Mouse (Mus musculus) cerebellum, adult 8-10 months (tissue): ENCODE data around the gene Zbtb20.
A peak's percentile ranks its signal among the peaks of the same experiment; 100 is the strongest.
"Not testable (repeated sequence)": the region's sequence is repeated elsewhere in the genome, so short reads cannot be mapped to it uniquely, and the experiment has no call there.

ENCODE experiments used
- DNase-seq: peaks from one replicate; pipeline ENCODE4 v3.0.0; 2022

The Zbtb20 gene

DNA sequence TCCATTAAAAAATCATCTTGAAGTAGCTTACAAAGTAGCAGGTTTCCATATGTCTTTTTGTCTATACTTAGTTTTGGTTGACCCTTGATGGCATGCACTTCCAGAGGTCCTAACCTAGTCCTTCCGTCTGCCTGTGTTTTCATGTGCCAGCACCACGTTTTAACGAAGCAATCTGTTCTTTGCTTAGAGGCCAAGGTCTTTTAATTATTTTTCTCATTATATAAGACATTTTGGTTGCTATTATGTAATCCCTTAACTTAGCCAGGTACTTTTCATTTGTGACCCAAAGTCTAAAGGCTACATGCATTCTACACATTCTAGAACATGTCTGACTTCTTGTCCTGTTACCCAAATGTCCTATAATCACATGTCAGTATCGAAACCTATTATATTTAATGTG lies 35.6 kb downstream of the Zbtb20 start:
- DNase-seq, result peak; percentile 33

DNA sequence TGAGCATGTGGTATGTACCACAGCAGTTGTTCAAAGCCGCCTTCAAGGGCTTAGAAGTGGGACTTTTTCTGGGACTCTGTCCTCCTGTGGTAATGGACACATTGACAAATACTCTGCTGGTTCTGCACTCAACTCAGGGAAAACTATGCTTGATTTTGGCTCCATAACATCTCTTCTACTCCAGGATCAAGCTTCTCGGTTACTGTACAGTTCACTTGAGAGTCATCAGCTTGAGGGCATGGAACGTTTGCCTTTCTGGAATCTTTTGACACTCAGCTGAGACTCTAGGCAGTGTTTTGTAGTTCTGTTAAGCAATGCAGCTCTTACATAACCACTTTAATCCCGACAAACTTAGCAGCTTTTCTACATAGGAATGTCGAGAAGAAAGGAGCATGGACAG lies 36.1 kb downstream of the Zbtb20 start:
- peak; percentile 28 for DNase-seq

DNA sequence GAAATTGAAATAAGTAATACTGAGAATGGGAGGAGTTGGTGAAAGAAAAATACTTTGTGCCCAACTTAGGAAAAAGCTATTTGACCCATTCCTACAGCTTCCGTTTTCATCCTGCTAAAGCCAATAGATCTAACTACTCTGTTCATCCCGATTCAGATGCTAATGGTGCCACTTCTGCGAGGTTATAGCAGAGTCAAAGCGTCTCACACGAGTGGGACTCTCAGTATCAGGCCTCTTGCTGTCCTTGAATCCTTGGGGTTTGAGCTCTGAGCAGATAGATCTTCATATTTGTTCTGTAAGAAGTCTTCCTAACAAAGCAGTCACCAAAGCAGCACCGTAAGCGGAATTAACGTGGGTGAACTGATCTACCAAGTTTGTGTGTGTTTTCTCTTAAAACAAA lies 37.6 kb downstream of the Zbtb20 start:
- no peak for DNase-seq

DNA sequence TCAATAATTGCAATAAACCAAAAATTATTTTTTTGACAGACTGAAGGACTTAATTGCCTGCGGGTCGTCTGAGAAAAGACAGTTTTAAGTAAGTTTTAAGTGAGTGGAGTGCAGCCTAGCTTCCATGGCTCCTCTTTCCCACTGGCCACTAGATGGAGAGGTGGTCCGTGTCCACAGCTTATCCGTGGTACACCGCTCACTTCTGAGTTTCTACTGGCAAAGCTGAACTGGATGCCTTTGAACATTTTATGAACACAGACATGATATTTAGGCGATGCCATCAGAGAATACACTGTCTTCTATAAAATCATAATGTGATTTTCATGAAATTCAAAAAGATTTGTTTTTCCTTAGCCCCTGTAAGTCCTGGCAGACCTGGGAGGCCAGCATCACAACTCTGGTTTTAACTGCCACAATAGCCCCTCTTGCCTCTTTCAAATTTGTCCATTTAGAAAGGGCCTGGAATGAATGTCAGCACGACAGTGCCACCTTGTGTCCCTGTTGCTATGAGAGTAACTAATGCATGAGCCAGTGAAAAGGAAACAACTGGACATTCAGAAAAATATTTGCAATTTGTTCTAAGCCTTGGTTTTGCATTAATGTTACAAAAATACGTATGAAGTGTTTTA lies 38.9 kb downstream of the Zbtb20 start:
- DNase-seq, result peak; percentile 65

DNA sequence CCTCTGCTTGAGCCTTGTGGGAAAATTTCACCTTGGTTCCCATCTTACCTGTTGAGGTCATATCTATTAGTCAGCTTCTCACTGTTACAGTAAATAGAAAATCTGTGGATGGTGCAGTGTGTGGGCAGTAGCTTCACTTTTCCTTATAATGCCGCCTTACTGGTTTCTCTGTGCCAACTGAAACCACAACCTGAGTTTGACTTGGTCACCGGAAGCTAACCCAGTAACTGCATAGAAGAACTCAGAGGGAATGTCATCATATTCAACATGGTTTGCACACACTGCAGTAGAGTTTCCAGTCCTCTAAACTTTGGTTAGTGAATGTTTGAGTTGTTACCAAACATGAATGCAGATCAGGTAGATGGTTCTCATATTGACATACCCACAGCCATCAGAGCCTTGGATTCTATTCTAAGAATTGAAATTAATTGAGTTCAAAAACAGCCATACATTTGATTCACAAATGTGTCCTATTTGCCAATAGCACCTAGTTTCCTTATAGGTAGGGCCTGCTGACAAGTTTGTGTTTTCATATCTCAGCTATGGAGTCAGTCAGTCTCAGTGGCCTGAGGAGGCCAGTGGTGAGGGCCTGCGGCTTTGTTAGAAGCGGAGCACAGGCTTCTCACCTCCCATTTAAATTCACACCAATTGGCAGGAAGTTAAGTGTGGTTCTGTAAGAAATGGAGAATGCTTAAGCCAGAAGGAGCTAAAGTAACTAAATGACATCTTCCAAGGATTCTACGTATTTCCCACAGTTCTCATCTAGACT lies 44.5 kb downstream of the Zbtb20 start:
- DNase-seq, result no peak

DNA sequence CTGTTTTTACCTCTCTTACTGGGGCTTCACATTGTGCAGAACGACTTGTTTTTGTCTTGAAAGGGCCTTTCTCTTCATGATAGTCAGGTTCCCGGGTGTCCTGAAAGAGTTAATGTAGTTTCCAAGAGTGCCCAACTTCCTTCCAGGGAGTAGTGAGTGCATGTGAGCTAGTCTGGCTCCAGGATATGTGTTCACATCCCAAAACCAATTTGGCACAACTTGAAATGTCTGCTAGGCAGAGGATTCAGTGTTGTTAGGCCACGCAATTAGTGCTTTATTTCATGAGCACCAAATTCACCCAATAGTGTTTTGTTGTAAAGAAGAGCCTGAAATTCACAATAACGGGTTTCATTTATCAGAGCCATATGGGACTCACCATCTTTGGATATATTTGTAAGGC lies 45.8 kb downstream of the Zbtb20 start:
- no peak for DNase-seq

DNA sequence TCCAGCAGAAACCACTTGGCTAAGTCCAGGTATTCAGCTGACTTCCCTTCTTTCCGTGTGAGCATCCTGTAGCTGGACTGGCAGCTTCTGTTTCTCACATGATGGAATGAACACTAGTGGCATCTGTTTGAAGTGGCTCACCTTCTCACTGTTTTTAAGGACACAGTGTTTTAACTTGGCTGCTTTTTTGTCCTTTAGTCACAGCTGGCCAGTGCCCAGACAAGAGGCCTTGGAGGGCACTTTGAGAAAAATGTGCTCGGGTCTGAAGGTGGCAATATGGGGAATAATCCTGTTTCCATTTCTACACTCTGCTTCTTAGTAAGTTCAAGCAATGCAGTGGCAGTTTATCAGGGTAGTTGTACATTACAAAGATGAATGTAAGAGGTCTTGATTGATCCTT lies 62.5 kb downstream of the Zbtb20 start:
- DNase-seq, result no peak

DNA sequence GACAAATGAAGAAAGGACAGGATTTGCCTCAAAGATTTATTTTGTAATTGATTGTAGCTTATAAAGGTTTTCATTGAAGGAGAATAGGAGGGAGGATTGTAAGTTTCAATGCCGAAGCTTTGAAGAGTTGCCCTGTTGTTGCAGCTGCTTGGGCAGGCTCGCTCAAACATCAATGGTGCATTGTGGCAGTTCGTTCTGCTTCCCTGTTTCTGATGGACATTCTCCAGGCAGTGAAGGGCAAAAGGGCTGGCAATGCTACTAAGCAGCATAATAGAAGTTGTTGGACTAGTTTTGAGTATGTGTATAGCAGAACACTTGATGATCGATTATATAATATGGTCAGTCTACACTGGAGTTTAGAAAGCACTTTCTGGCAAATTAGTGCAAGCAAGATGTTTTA lies 71.3 kb downstream of the Zbtb20 start:
- no peak for DNase-seq

DNA sequence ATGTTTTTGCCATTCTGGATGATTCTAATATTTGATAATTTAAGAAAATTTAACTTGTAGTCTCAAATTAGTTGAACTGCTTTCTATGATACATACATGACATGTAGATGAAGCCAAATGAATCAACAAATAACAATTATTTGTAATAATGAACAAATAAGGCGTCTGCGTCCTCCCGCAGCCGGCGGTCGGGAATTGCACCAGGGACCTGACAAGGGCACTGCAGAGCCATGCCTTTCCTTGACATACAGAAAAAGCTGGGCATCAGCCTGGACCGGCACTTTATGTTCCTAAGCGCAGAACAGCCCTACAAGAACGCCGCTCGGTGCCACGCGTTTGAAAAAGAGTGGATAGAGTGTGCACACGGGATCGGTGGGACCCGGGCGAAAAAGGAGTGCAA lies 79.7 kb downstream of the Zbtb20 start:
- not testable (repeated sequence) for DNase-seq

DNA sequence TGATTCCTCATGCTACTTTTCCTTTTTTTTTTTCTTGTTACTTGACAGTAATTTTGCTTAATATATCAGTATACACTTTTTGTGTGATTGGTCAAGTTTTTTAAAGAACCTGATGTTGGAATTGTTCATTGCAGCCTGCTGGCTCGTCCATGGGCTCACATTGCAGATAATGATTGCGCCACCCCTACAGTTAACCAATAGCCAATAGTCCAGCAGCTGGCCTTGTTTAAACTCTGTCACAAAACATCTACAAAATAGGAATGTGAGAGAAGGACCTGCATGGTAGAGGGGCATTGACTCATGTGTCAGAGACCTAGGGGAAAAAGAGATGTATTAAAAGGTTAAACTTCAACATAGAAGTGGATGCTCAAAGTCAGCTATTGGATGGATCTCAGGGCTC lies 97.2 kb downstream of the Zbtb20 start:
- no peak for DNase-seq

DNA sequence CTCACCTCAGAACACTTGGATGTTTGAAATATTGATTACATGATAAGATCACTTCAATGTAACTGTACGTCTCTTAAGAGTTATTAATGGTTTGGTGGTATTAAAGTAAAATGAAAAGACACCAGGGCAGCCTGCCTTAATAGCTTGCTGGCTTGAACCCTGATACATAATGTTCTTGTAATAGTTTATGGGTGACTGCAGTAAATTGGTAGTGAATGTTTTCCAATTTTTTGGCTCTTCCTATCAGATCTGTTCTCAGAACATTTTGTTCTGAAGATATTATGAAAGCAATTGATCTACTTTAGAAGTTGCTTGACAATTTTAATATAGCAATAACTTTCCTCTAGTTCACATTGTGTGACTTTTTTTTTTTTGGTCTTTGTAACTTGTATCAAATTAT lies 123.2 kb downstream of the Zbtb20 start:
- DNase-seq, result no peak

DNA sequence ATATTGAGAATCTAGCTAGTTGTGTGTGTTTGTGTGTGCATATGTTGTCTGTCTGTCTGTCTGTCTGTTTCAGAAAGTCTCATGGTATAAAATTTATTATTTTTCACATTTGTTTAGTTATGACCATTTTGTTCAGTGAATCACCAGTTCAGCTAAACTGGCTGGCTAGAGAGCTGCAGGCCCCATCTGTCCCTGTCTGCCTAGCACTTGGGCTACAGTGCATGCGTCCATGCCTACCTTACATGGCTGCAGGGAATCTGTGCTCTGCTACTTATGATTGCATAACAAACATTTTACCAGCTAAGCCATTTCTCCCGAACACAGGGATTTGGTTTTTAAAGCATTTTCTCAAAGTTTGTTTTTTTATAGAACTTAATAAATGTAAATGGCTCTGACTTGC lies 150.7 kb downstream of the Zbtb20 start:
- peak; percentile 47 for DNase-seq

DNA sequence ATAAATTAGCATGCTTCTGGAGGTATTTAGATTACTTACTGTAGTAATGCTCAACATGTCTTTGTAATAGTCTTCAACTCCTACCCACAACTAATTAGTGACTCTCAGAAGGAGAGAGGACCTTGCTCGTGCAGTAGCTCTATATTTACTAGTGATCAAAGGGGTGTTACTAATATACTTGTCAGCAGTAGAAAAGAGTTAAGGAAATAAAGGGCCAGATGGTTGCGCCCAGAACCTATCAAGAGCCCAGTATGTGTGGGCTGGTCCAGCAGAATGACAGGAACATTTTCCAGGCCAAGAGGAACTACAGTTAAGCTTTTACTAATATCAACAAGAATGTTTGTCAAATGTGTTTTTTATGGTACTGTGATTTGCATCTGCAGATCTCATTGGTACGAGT lies 153.6 kb downstream of the Zbtb20 start:
- DNase-seq, result peak; percentile 29

DNA sequence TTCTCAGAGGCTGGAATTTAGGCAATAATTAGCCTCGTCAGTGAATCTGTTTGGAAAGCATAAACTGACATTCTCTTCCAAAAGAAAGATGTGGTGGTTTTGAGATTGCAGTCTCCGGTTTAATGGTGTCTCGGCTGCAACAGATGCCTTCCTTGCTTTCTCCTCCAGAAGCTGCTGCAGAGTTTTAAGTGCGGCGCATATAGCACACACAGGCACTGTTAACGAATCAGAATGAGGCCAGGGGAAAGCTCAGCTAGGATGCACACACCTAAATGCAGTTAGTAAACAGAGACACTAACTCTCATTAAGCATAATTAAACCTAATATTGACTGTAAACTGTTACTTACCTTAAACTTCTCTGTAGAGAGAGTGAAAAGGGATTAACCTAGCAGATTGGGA lies 160.0 kb downstream of the Zbtb20 start:
- no peak for DNase-seq

DNA sequence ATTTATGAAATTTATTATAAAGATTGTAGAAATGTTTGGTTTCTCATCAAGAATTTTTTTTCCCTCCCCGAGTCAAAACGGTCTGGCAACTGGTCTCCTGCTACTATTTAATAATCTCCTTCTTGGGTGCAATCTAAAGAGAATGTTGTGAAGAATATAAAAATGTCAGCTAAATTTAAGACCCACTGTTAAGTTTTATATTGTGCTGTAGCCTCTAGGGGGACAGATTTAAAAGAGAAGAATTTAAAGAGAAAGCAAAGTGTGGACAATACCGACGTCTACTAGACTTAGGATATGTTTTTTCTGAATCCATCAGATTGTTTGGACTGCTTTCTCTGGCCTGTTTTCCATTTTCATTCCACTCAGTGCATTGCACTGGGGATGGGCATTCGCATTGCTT lies 160.8 kb downstream of the Zbtb20 start:
- DNase-seq, result no peak

DNA sequence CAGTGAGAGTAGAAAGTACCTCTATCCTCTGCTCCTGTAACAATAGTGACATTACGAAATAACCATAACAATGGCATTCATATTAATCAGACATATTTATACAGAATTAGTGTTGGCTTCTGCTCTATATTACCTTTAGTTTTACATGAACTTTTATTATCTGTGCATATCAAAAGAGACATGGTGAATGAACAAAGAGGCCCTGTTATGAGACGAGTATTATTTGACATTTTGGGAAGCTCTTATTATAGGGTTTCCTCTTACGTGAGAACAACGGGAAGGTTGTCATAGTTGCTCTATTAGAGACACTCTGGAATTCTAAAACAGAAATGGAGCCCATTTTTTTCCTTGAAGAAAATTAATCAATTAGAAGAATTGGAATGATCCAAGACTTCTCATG lies 161.6 kb downstream of the Zbtb20 start:
- DNase-seq, result no peak

DNA sequence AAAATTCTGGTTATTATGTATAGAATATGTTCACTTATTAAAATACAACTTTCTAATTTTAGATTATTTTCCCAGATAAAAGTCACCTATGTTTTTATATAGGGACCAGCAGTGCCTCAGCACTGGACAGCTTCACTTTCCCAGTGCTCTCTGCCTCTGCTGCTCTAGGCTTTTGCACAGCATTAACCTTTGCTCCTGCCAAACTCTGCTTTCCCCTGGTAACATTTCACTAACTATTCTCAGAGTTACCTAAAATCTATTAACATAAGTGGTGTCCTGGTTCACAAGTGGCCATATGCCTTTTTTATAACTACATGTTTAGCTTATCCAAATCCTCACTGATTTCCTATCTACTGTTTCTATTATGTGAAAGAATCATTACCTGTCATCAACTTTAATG lies 169.9 kb downstream of the Zbtb20 start:
- no peak for DNase-seq

DNA sequence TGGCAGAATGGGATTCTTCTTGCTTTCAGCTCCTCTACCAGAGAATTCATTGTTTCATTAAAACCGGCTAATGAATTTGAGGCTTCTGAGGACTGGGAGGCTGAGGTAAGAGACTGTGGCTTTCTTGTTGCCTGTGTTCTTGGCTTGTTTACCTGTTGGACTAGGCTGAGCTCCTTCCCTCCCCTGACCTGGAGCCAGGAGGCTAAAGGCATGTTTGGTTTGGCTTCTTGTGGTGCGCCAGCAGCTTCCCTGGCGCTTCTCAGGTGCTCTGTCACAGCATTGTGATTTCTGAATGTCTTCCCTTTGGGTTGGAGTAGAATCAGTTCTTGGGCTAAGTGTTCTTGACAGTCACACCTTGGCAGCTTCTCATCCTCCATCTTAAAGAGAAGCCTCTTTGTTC lies 171.0 kb downstream of the Zbtb20 start:
- DNase-seq, result no peak

DNA sequence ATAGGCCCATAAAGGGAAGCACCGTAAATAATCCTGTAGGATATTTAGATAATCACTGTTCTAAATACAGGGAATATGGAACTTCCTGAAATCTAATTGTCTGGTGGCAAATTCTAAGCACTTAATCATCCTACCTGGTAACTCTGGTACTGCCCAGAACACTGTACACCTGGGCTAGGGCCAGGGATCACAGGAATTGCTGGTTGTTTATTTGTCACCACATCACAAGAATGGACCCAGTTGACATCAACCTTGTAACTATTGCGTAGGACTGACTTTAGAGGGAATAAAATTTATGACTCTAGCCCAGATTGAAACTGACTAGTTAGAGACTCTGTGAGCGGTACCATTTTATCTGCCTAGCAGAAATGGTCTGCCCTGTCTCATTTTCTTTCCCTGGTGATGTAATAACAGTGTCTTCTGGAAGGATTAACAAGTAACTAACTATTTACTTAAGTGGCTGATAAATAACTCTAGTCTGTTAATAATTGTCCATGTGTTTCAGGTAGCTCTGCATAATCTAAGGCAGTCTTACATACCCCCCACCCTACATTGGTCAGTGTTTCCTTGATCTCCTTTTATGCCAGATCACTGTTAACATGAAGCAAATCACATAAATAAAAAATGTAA lies 194.1 kb downstream of the Zbtb20 start:
- DNase-seq, result no peak

DNA sequence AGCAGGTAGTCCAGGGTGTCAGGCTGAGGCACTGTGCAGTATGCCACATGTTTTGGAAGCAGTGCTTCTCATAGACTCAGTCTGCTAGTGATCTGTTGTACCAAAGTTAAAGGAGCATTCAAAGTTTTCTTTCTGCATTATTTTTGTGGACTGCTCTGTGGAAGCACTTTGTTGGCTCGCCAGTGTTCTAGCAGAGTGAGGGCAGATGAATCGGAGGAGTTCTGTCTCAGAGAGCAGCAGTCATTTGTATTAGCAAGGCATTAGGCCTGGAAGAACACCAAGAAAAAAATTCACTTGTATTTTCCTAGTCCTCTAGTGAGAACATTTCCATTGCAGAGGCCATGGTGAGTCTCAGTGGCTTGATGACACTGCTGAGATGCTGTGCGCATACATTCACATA lies 196.2 kb downstream of the Zbtb20 start:
- peak; percentile 22 for DNase-seq

DNA sequence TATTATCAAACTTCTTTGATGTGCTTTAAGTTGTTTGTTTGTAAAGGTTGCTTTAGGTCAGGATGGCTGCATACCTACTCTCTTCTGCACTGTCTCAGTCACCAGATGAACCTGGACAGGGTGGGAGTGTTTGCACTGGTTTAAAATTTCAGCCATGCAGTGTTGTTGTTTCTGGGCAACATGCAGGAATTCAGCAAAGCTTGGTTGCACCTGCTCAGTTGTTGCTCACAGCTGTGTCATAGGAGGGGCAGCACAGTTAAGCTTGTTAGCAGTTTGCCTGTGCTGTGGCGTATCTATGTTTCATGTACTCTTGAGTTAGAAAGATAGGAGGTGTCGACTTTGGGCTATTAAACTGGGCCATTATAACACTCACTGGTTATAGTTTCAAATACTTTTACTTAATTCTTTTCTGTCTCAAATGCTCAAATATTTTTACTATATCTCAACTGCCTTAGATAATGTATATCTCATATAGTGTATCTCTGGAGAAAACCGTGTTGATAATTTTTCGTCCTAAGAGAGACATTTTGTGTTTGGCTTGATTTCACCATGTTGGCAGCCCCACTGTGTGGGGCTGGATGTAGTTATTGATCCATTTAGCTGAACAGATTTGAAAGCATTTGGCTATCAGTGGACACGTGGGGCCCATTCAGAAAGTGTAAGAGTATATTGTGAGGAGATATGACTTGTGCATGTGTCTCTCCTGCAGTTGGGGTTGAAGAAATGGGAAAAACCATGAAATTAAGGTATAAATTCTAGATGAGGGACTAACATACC lies 197.3 kb downstream of the Zbtb20 start:
- no peak for DNase-seq

DNA sequence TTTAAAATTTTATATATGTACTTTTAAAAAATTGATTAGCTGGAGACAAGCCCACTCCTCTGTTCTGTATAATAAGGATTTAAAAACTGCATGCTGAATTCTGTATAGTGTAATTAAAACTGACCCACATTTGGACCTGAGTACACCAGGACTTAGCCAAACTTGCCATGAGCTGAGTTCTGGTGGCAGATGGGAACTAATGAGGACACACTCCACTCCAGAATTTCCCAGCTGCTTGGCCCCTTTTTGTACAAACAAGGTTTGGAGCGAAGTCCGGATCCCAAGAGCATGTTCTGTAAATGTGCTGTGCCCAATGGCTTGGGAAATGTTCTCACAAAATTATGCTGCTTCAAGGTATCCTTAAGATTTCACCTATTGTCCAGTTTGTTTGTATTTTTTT lies 204.7 kb downstream of the Zbtb20 start:
- DNase-seq, result peak; percentile 73

DNA sequence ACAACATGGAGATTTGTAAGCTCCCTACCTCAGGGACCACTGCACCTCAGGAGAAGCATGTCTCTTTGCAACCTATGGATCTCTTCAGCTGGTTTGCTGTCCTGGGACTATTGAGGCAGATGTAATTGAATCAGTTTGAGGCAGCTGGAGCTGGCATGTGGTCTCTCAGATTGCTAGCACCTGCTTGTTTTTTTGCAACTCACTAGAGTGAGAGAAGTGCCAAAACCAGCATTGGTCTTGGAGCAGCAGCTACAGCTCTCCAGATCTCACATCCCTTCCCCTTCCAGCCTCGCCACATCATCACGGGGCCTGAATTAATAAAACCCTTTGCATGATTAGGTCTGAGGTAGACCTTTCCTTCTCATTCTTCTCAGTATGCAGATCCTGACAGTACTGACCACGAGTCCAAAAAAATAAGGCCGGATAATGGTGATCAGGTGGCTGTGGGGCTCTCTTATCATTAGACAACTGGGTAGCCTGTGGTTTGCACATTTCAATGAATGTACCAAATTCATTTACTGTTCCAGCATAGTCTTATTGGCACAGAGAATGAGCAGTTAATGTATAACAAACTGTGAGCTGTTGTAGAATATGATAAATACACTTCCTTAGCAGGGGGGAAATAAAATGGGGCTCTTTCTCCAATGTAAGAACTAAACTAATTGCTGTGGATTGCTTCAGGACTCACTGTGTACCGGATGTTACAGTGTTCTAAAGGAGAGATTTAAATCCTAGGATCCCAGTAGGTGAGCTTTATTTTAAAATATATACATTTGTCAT lies 205.4 kb downstream of the Zbtb20 start:
- DNase-seq, result peak; percentile 44
